Mouse (Mus musculus) heart, embryonic 11.5 days (tissue): Measurements from ENCODE around the gene Trrap. TPM values are rescaled to one million over a fixed set of nuclear protein-coding genes. Genes with fewer than 3 reads are reported as not detected.
A peak's percentile ranks its signal among the peaks of the same experiment; 100 is the strongest.

ENCODE experiments used
- ATAC-seq: fragments of 200-750 bp; cut with Nextera tagmentation; replicated peaks from 2 replicates; pipeline ENCODE4 v1.8.0; 2017; ENCODE audit warnings: moderate library complexity; ENCODE audit not compliant: insufficient number of reproducible peaks, low FRiP score, low TSS enrichment
- H3K27ac ChIP-seq: fragments of 300-500 bp; sonication (generic); 2 replicates; pipeline ENCODE4 v1.5.1; 2014; ENCODE audit warnings: mild to moderate bottlenecking, low read depth, low read length
- H3K27me3 ChIP-seq: fragments of 300-500 bp; sonication (generic); 2 replicates; pipeline ENCODE4 v1.6.1; 2014; ENCODE audit warnings: mild to moderate bottlenecking, low read length, mixed read lengths; ENCODE audit not compliant: control insufficient read depth, insufficient read depth
- H3K36me3 ChIP-seq: fragments of 300-500 bp; sonication (generic); 2 replicates; pipeline ENCODE4 v1.6.1; 2014; ENCODE audit warnings: mild to moderate bottlenecking, low read length, moderate library complexity, mixed read lengths; ENCODE audit not compliant: control insufficient read depth, insufficient read depth
- H3K4me1 ChIP-seq: fragments of 300-500 bp; sonication (generic); 2 replicates; pipeline ENCODE4 v1.6.1; 2014; ENCODE audit warnings: low read length; ENCODE audit not compliant: control insufficient read depth, insufficient read depth
- H3K4me2 ChIP-seq: fragments of 300-500 bp; sonication (generic); 2 replicates; pipeline ENCODE4 v1.6.1; 2014; ENCODE audit warnings: mild to moderate bottlenecking, moderate library complexity
- H3K4me3 ChIP-seq: fragments of 300-500 bp; sonication (generic); 2 replicates; pipeline ENCODE4 v1.5.1; 2014; ENCODE audit warnings: low read depth, low read length
- H3K9ac ChIP-seq: fragments of 300-500 bp; sonication (generic); 2 replicates; pipeline ENCODE4 v1.6.1; 2014; ENCODE audit warnings: mild to moderate bottlenecking, low read depth, low read length, moderate library complexity
- H3K9me3 ChIP-seq: fragments of 300-500 bp; sonication (generic); replicated peaks from 2 replicates; pipeline ENCODE4 v1.6.1; 2016; ENCODE audit warnings: low read length; ENCODE audit not compliant: control insufficient read depth
- WGBS: fragments of 180-500 bp; shearing (Covaris S2); extraction: QIAGEN DNeasy Blood & Tissue Kit; methylation state at CpG from one replicate; pipeline ENCODE4 v1.1.7; 2014; ENCODE audit not compliant: insufficient replicate concordance; 5-methylcytosine and 5-hydroxymethylcytosine counted together
- polyA plus RNA-seq: library from polyadenylated mRNA; unstranded; fragments of >200 nt; fragmentation: Nextera tagmentation; extraction: Ambion mirVana; gene quantifications from 2 replicates; pipeline ENCODE4 v1.2.1, GENCODE M21; 2014

The Trrap gene
- polyA plus RNA-seq, 1 experiment from 2014 or later = 75.7 TPM

DNA sequence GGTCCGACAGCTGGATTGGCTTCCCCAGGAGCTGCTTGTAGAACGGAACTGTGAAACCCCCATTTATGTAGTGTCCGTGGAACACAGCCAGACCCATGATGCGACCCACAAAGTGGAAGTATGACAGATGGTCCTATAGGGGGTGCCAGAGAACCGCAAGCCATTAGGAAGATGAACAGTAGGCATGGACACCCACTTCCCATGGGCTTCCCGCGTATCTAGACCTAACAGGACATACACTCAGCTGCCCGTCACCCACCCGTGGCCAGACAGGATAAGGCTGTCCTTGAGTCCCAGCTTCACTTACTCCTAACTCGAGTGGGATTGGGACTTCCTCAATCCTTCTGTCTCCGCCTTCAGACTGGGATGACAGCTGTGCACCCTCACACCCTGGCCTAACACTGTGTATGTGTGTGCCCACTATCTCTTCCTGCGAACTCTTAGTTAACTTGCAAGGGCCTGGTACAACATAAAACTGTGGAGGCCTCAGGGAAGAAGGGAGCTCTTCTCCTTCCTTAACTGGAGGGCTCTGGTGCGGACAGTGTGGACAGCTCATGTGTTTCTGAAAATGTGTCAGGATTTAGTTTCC lies 117.2 kb downstream of the Trrap start:
- no peak overlapping the region for H3K9ac ChIP-seq
- no peak for ATAC-seq
- 78% methylated on average over 13 of the region's 13 CpGs for WGBS
- no peaks in the 10 kb centered on the region for H3K9me3 ChIP-seq
- H3K4me3 ChIP-seq = no peak overlapping the region
- no peaks in the 10 kb centered on the region for H3K27me3 ChIP-seq
- peaks cover 49% of the 10 kb centered on the region for H3K36me3 ChIP-seq
- H3K4me2 ChIP-seq = no peak overlapping the region
- H3K4me1 ChIP-seq = peaks cover 11% of the 10 kb centered on the region
- H3K27ac ChIP-seq = no peak overlapping the region

DNA sequence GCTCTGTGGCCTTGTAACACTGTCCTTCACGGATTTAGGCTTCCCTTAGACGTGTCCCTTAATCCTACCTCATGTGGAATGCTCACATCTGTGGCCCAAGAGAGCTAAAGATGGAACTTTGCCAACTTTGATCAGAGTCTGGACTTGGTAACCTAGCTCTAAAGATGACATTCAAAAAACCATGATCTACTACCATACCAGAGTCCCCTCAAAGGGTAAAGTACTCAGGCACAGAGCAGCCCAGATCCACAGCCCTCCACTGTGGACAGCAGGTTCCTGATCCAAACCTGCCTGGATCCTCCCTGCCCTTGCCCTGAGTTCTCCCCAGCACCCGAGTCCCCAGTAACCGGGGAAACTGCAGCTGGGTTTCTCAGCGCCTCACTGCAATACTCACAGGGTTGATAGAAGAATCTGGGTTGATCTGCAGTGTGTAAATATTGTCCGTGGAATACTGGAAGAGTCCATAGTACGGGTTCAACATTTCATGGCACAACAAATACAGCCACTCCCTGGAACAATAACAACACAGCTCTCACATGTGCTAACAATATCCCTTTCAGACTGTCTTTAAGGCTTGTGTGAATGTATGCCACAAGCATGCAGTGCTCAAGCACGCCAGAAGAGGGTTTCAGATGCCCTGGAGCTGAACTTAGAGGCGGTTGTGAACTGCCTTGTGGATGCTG lies 118.6 kb downstream of the Trrap start:
- Histone ChIP-seq H3K4me1 (peaks cover 11% of the 10 kb centered on the region), H3K27me3 (no peaks in the 10 kb centered on the region), H3K9ac (no peak overlapping the region), H3K4me3 (no peak overlapping the region), H3K27ac (no peak overlapping the region), H3K36me3 (peaks cover 43% of the 10 kb centered on the region), H3K9me3 (no peaks in the 10 kb centered on the region), H3K4me2 (no peak overlapping the region)
- WGBS = 88% methylated on average over 9 of the region's 9 CpGs
- no peak for ATAC-seq

DNA sequence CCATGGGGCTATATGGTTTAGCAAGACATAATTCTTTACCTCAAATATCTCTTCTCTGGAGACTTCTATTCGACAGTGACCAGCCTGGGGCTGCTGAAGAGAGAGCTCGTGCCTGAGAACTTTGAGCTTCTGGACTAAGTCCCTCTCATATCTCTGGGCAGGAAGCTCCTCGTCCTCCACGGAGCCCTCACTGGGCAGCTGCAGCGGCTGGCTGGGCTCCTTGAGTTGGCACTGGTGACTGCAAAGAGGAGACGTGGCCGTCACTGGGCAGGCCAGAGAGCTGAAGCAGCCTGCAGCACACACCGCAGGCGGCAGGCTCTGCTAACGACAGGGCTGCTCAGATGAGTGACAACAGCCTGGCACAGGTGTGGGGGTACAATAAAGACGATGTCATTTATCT lies 123.7 kb downstream of the Trrap start:
- ATAC-seq = no peak
- WGBS = 81% methylated on average over 11 of the region's 11 CpGs

DNA sequence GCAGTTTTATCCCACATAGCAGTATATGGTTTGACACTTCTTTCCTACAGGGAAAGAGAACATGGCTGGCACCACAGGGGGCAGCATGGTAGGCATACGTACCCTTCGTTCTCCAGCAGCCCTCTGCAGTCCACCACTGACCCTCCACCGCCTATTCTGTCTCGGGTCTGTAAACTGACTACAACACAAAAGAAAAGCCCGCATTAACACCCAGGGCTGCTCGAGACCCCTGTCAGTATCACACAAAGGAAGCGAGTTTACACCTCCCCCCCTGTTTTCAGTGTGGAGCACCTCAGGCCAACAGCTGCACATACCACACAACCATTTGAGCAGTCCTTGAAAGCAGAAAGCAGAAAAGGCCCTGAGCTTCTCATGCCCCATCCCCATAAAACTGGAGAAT lies 130.3 kb downstream of the Trrap start:
- Histone ChIP-seq H3K36me3 (peaks cover 15% of the 10 kb centered on the region; the same call in 1 of the 2 replicates), H3K27ac (0 out of 2 replicates have a peak overlapping the region, but pooled peaks have one; percentile 60), H3K9me3 (no peaks in the 10 kb centered on the region), H3K9ac (peak overlapping the region; percentile 40; the same call in 1 of the 2 replicates), H3K4me1 (peaks cover 31% of the 10 kb centered on the region), H3K4me2 (no peak overlapping the region), H3K27me3 (no peaks in the 10 kb centered on the region), H3K4me3 (no peak overlapping the region)
- ATAC-seq = no peak
- WGBS = 44% methylated on average over 7 of the region's 7 CpGs

More for the DNA sequence above, 123.7 kb downstream of the Trrap start:
- H3K27me3 ChIP-seq = no peaks in the 10 kb centered on the region
- H3K27ac ChIP-seq = no peak overlapping the region
- no peaks in the 10 kb centered on the region for H3K9me3 ChIP-seq
- H3K4me2 ChIP-seq = no peak overlapping the region
- no peak overlapping the region for H3K9ac ChIP-seq
- H3K4me1 ChIP-seq = no peaks in the 10 kb centered on the region
- no peak overlapping the region for H3K4me3 ChIP-seq
- peaks cover 29% of the 10 kb centered on the region for H3K36me3 ChIP-seq

DNA sequence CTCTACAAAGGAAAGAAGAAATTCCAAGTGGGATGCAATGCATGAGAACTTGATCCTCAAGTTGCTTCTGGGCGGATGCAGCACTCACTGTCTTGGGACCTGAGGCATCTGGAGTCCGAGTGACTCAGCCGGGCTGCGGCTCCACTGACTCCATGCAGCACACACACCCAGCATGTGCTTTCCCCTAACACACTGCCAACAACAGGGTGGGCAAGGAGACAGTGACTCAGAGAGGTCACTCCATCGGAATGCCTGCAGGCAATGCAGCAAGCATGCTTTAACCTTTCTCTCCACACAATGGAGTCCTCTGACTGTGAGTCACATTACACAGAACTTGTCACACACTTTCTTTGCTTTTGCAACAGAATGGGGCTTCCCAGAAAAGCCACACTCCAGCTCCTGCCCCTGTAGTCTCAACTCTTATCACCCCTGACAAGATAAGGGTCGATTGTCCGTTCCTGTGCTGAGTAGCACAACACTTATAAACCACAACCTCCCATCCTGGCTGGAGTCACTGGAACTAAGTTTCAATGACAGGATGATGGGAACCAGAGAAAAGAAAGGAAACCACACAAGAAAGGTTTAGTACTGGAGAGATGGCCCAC lies 131.0 kb downstream of the Trrap start:
- peak overlapping the region; percentile 1; the same call in 1 of the 2 replicates for H3K4me2 ChIP-seq
- H3K36me3 ChIP-seq = peaks cover 15% of the 10 kb centered on the region; the same call in 1 of the 2 replicates
- ATAC-seq = peak; percentile 81
- 10% methylated on average over 7 of the region's 7 CpGs for WGBS
- peak overlapping the region; percentile 60 for H3K27ac ChIP-seq
- H3K9ac ChIP-seq = no peak overlapping the region
- no peaks in the 10 kb centered on the region for H3K27me3 ChIP-seq
- no peaks in the 10 kb centered on the region for H3K9me3 ChIP-seq
- H3K4me1 ChIP-seq = peaks cover 31% of the 10 kb centered on the region
- no peak overlapping the region for H3K4me3 ChIP-seq

- WGBS = 54% methylated on average over 7 of the region's 7 CpGs
- peaks cover 13% of the 10 kb centered on the region; the same call in 1 of the 2 replicates for H3K36me3 ChIP-seq
- no peaks in the 10 kb centered on the region for H3K9me3 ChIP-seq
- no peaks in the 10 kb centered on the region for H3K27me3 ChIP-seq
- no peak for ATAC-seq
- H3K4me1 ChIP-seq = peaks cover 31% of the 10 kb centered on the region
- H3K27ac ChIP-seq = no peak overlapping the region
- H3K9ac ChIP-seq = no peak overlapping the region
- H3K4me2 ChIP-seq = no peak overlapping the region; the same call in 1 of the 2 replicates
- no peak overlapping the region for H3K4me3 ChIP-seq
Observed at GRCm38 (mm10) chr5:144901035-144901434, 133.5 kb downstream of the Trrap start.

DNA sequence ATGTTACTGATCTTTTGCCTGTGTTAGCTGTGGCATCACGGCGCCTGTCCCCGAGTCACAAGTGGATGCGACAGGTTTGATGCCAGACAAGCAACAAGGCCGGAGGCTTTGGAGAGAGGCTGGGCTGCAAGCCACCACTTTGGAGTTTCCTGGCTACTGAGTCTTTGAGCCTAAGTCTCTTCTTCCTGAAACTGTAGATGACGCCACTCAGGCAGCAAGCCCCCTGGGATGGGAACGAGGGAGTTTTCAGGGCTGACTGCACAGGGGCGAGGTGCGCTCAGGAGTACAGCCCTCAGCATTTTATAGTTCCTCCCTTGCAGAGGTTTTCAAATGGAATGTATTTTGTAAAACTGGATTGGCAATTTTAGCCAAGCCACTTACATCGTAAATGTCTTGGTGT lies 134.3 kb downstream of the Trrap start:
- Histone ChIP-seq H3K4me2 (no peak overlapping the region), H3K27ac (no peak overlapping the region), H3K36me3 (peaks cover 10% of the 10 kb centered on the region; the same call in 1 of the 2 replicates), H3K27me3 (no peaks in the 10 kb centered on the region), H3K4me3 (no peak overlapping the region), H3K9me3 (no peaks in the 10 kb centered on the region), H3K9ac (no peak overlapping the region), H3K4me1 (peaks cover 31% of the 10 kb centered on the region)
- 69% methylated on average over 10 of the region's 10 CpGs for WGBS
- ATAC-seq = no peak

DNA sequence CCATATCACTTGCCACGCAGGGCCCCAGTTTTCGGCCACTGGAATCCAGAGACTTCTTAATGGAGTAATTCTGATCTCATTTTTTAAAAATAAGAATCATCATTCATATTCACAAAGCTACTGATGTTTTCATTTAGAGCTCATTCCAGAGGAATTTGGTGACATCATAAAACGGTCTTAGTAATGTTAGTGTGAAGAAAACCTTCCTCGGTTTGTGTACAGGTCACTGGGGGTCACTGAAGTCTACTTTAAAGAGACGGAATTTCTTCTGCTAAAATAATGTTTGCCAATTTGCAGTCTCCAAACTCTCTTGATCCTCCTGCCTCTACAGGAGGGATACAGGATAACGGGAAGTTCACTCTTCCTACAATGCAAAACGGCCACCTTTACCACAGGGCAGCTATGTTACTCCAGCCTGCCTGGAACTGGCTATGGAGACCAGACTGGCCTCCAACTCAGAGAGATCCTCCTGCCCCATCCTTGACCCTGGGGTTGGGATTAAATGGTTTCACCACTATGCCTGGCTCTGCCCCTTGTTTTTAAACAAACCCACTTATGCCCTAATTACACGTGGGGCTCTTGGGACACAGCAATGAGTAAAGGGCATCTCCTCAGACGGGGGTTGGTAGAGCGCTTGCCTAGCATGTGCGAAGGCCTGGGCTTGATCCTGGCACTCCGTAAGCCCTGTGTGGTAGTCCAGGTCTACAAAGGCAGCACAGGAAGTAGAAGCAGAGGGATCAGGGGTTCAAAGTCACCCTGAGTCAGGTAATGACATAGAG lies 137.0 kb downstream of the Trrap start:
- H3K9ac ChIP-seq = no peak overlapping the region
- H3K9me3 ChIP-seq = no peaks in the 10 kb centered on the region
- H3K27me3 ChIP-seq = no peaks in the 10 kb centered on the region
- WGBS = 73% methylated on average over 12 of the region's 12 CpGs
- H3K4me3 ChIP-seq = no peak overlapping the region
- H3K4me1 ChIP-seq = peaks cover 14% of the 10 kb centered on the region
- H3K27ac ChIP-seq = no peak overlapping the region
- no peak for ATAC-seq
- H3K4me2 ChIP-seq = no peak overlapping the region
- peaks cover 10% of the 10 kb centered on the region; the same call in 1 of the 2 replicates for H3K36me3 ChIP-seq
